Mouse (Mus musculus) thymus, adult 2 months (tissue): ENCODE data around the gene Shc2.

Source experiments
- CTCF ChIP-seq: fragments of 200-500 bp; IDR thresholded peaks from 2 replicates; pipeline ENCODE4 v1.5.1; 2012; ENCODE audit warnings: mild to moderate bottlenecking, control low read depth, low read length, moderate library complexity, borderline replicate concordance; ENCODE audit not compliant: control insufficient read depth, poor library complexity, insufficient read depth; ENCODE audit errors: extremely low read depth
- POLR2A ChIP-seq: fragments of 200-500 bp; IDR thresholded peaks from 2 replicates; pipeline ENCODE4 v1.6.1; 2012; ENCODE audit warnings: mild to moderate bottlenecking, low read length, control low read depth, moderate library complexity; ENCODE audit not compliant: control insufficient read depth, poor library complexity, insufficient read depth; ENCODE audit errors: extremely low read depth

DNA sequence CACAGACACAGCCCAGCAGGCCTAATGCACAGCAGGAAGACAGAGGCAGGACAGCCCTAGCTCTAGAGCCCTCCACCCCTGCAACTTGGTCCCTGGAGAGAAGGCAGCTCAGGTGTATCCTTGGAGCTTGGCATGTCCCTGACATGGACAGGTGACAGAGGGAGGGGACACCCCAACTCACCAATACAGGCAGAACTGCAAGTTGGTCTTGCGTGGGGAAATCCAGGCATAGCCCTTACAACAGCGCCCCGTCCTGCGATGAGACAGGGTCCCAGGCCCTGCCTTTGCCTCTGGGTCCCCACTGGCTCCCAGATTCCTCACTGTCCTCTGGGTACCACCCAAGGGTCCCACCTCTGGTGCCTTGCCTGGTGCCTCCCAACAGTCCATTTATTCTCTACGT, 52.0 kb downstream of the Shc2 start:
- TF ChIP-seq POLR2A (no peak), CTCF (no peak)
